Mouse (Mus musculus) kidney, postnatal 36 days (tissue): ENCODE results near the gene Hsd17b7.
A peak's percentile ranks its signal among the peaks of the same experiment; 100 is the strongest.

Experiments
- DNase-seq, 2 experiments: peaks; one replicate each; pipeline ENCODE4 v3.0.0; 2021 to 2022; ENCODE audit warnings: mixed read lengths in 2 of 2

Hsd17b7 gene

GRCm38 (mm10) chr1:169968792-169969515 lies at the start of gene Hsd17b7:
Hsd17b7 (minus strand) TSS chr1:169969241.
- peak; percentile 99 to 100 for DNase-seq

GRCm38 (mm10) chr1:170014784-170015183 lies 45.7 kb upstream of the Hsd17b7 start:
- no peak for DNase-seq

GRCm38 (mm10) chr1:170010716-170011505 lies 41.9 kb upstream of the Hsd17b7 start:
- DNase-seq, result peak; percentile 30 to 36

- no peak for DNase-seq
Observed at GRCm38 (mm10) chr1:170009296-170009695, 40.3 kb upstream of the Hsd17b7 start.

- DNase-seq, result no peak
Observed at GRCm38 (mm10) chr1:170008432-170009220, 39.6 kb upstream of the Hsd17b7 start.

- peak; percentile 20 to 34 for DNase-seq
Observed at GRCm38 (mm10) chr1:170006516-170006915, 37.5 kb upstream of the Hsd17b7 start.

GRCm38 (mm10) chr1:170005297-170005696 lies 36.3 kb upstream of the Hsd17b7 start:
- no peak for DNase-seq

GRCm38 (mm10) chr1:169993901-169994300 lies 24.9 kb upstream of the Hsd17b7 start:
- DNase-seq, result peak in 1 of 2 experiments; percentile 16

- DNase-seq, result no peak
Observed at GRCm38 (mm10) chr1:169986166-169986565, 17.1 kb upstream of the Hsd17b7 start.

GRCm38 (mm10) chr1:169977621-169978020 lies 8.6 kb upstream of the Hsd17b7 start:
- no peak for DNase-seq

GRCm38 (mm10) chr1:169971998-169972397 lies 3.0 kb upstream of the Hsd17b7 start:
- DNase-seq, result no peak

- peak in 1 of 2 experiments; percentile 18 for DNase-seq
Observed at GRCm38 (mm10) chr1:169970936-169971335, 1.9 kb upstream of the Hsd17b7 start.

GRCm38 (mm10) chr1:169969516-169969886 lies 460 bp upstream of the Hsd17b7 start:
- no peak for DNase-seq

GRCm38 (mm10) chr1:169953106-169953505 lies 15.9 kb downstream of the Hsd17b7 start:
- no peak for DNase-seq

- DNase-seq, result no peak
Observed at GRCm38 (mm10) chr1:169952636-169953035, 16.4 kb downstream of the Hsd17b7 start.

- no peak for DNase-seq
Observed at GRCm38 (mm10) chr1:169951561-169951960, 17.5 kb downstream of the Hsd17b7 start.

GRCm38 (mm10) chr1:169950651-169951050 lies 18.4 kb downstream of the Hsd17b7 start:
- peak in 1 of 2 experiments; percentile 43 for DNase-seq

- DNase-seq, result no peak
Observed at GRCm38 (mm10) chr1:169949981-169950380, 19.1 kb downstream of the Hsd17b7 start.

- DNase-seq, result no peak
Observed at GRCm38 (mm10) chr1:169948866-169949265, 20.2 kb downstream of the Hsd17b7 start.

GRCm38 (mm10) chr1:169948280-169948679 lies 20.8 kb downstream of the Hsd17b7 start:
- no peak for DNase-seq

- peak in 1 of 2 experiments; percentile 34 for DNase-seq
Observed at GRCm38 (mm10) chr1:169947654-169948053, 21.4 kb downstream of the Hsd17b7 start.

- no peak for DNase-seq
Observed at GRCm38 (mm10) chr1:169946004-169946403, 23.0 kb downstream of the Hsd17b7 start.

- DNase-seq, result peak; percentile 30 to 72
Observed at GRCm38 (mm10) chr1:169939345-169939744, 29.7 kb downstream of the Hsd17b7 start.
